Mouse (Mus musculus): ENCODE results near the gene Erbb4. TPM values are rescaled to one million over a fixed set of nuclear protein-coding genes. Genes with fewer than 3 reads are reported as not detected.

Erbb4 gene
- polyA plus RNA-seq, 1 experiment from 2014 or later = 1.3 TPM

DNA sequence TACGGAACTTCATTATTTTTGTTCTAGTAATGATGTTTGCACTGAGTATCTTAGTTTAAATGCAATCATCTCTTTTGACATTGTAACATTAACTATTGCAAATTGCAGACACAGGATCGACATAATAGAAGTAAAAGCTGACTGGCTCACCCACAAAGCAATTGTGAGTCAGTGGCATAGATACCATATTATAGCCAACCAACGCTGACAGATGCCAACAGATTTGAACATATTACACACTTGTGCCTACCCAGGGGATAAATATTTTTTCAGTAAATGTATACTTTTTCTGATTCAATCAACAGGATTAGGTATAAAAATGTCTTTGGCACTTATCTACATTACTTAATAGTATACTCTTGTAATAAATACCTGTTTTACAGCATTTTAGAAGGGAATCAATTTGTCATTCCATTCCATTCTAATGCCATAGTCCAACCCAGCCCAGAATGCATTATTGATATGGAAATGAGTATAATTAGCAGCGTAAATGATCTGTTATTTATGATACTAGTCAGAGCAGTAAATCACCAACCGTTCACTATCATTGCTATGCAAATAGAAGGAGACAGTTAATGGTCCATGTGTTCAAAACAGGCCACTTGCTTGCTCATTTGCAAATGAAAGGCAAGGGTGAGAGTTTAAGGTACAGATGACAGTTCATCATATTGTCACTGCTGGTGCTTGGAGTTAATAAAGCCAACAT, 97.9 kb downstream of the Erbb4 start:
- WGBS = 82% methylated on average over 5 of the region's 5 CpGs
- H3K9me3 ChIP-seq (replicated peaks; ENCODE audit: control insufficient read depth, low read length) = no peaks in the 10 kb centered on the region
- no peaks in the 10 kb centered on the region for H3K4me1 ChIP-seq (ENCODE audit: control insufficient read depth, insufficient read depth, low read length)
- no peak overlapping the region for H3K4me3 ChIP-seq (ENCODE audit: low read depth, low read length)
- no peak overlapping the region for H3K9ac ChIP-seq (replicated peaks; ENCODE audit: low read length)
- no peaks in the 10 kb centered on the region for H3K36me3 ChIP-seq (replicated peaks; ENCODE audit: control insufficient read depth, insufficient read depth, low read depth, low read length)
- no peak overlapping the region for H3K27ac ChIP-seq (replicated peaks; ENCODE audit: low read depth, low read length)
- H3K4me2 ChIP-seq (ENCODE audit: low read depth, low read length) = no peak overlapping the region
- no peak for ATAC-seq (replicated peaks; ENCODE audit: insufficient number of reproducible peaks, low FRiP score, low TSS enrichment, low read depth)
- H3K27me3 ChIP-seq (ENCODE audit: control insufficient read depth, insufficient read depth, low read length) = no peaks in the 10 kb centered on the region
- no peak for DNase-seq (ENCODE audit: low spot score)

DNA sequence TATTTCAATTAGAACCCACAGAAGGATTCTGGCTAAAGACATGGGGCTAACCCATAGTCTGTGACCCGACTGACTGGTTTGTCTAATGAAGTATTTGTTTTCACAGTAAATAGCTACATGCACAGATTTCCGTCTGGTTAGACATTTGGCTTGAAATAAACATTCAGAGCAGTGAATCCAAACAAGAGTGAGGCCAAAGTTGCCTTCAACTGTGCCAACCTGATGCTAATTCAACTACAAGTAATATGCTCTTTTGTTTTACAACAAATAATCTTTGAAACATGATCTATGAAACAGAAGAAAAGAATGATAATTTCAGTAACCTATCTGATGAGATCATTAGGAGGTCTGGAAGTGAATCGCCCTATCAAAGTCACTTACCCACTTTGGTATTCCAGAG, 106.5 kb downstream of the Erbb4 start:
- H3K9me3 ChIP-seq (replicated peaks; ENCODE audit: control insufficient read depth, low read length) = no peaks in the 10 kb centered on the region
- WGBS = 74% methylated on average over 3 of the region's 3 CpGs
- no peak overlapping the region for H3K27ac ChIP-seq (replicated peaks; ENCODE audit: low read depth, low read length)
- H3K9ac ChIP-seq (replicated peaks; ENCODE audit: low read length) = no peak overlapping the region
- no peaks in the 10 kb centered on the region for H3K4me1 ChIP-seq (ENCODE audit: control insufficient read depth, insufficient read depth, low read length)
- H3K36me3 ChIP-seq (replicated peaks; ENCODE audit: control insufficient read depth, insufficient read depth, low read depth, low read length) = no peaks in the 10 kb centered on the region
- ATAC-seq (replicated peaks; ENCODE audit: insufficient number of reproducible peaks, low FRiP score, low TSS enrichment, low read depth) (no peak), DNase-seq (ENCODE audit: low spot score) (no peak)
- H3K27me3 ChIP-seq (ENCODE audit: control insufficient read depth, insufficient read depth, low read length) = no peaks in the 10 kb centered on the region
- no peak overlapping the region for H3K4me3 ChIP-seq (ENCODE audit: low read depth, low read length)
- H3K4me2 ChIP-seq (ENCODE audit: low read depth, low read length) = no peak overlapping the region

DNA sequence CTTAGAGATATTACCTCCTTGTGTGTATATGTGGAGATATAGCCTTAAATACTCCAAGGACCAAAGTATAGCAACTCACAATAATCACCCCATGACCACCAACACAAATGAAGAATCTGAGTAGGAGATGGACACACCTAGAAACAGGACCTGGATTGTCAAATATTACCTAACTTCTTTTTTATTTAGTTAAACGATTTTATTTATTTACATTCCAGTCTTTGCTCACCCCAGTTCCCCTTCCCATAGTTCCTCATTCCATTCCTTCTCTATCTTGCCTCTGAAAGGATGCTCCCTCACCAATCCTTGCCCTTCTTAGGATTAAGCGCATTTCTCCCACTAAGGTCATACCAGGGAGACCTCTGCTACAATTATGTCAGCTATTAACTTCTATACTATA, 128.6 kb downstream of the Erbb4 start:
- Histone ChIP-seq H3K4me3 (ENCODE audit: low read depth, low read length) (no peak overlapping the region), H3K36me3 (replicated peaks; ENCODE audit: control insufficient read depth, insufficient read depth, low read depth, low read length) (no peaks in the 10 kb centered on the region), H3K9me3 (replicated peaks; ENCODE audit: control insufficient read depth, low read length) (no peaks in the 10 kb centered on the region), H3K27me3 (ENCODE audit: control insufficient read depth, insufficient read depth, low read length) (no peaks in the 10 kb centered on the region), H3K9ac (replicated peaks; ENCODE audit: low read length) (no peak overlapping the region), H3K4me1 (ENCODE audit: control insufficient read depth, insufficient read depth, low read length) (no peaks in the 10 kb centered on the region), H3K4me2 (ENCODE audit: low read depth, low read length) (no peak overlapping the region), H3K27ac (replicated peaks; ENCODE audit: low read depth, low read length) (no peak overlapping the region)
- 76% methylated on average over 2 of the region's 2 CpGs for WGBS
- ATAC-seq (replicated peaks; ENCODE audit: insufficient number of reproducible peaks, low FRiP score, low TSS enrichment, low read depth) (no peak), DNase-seq (ENCODE audit: low spot score) (no peak)

DNA sequence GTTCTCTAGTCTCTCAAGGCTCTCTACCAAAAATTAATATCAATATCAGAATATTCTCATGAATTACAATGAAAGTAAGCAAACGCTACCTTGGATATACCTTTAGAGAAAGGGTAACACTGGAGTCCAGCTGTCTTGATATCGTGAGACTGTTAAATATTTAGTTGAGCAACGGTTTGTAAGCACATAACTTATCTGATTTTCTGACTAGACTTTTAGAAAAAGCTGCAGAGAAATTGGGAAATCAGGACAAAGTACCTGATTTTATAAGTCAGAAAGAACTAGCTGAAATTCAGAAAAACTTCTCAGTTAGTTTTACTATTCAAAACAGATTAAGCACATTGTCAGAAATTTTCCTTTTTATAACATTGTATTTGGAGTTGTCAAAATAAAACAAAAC, 129.3 kb downstream of the Erbb4 start:
- H3K9ac ChIP-seq (replicated peaks; ENCODE audit: low read length) = no peak overlapping the region
- no peak overlapping the region for H3K27ac ChIP-seq (replicated peaks; ENCODE audit: low read depth, low read length)
- no peaks in the 10 kb centered on the region for H3K27me3 ChIP-seq (ENCODE audit: control insufficient read depth, insufficient read depth, low read length)
- no peak overlapping the region for H3K4me2 ChIP-seq (ENCODE audit: low read depth, low read length)
- WGBS = 86% methylated on average over 3 of the region's 3 CpGs
- no peak for ATAC-seq (replicated peaks; ENCODE audit: insufficient number of reproducible peaks, low FRiP score, low TSS enrichment, low read depth)
- H3K4me3 ChIP-seq (ENCODE audit: low read depth, low read length) = no peak overlapping the region
- no peaks in the 10 kb centered on the region for H3K4me1 ChIP-seq (ENCODE audit: control insufficient read depth, insufficient read depth, low read length)
- DNase-seq (ENCODE audit: low spot score) = no peak
- no peaks in the 10 kb centered on the region for H3K9me3 ChIP-seq (replicated peaks; ENCODE audit: control insufficient read depth, low read length)
- no peaks in the 10 kb centered on the region for H3K36me3 ChIP-seq (replicated peaks; ENCODE audit: control insufficient read depth, insufficient read depth, low read depth, low read length)

DNA sequence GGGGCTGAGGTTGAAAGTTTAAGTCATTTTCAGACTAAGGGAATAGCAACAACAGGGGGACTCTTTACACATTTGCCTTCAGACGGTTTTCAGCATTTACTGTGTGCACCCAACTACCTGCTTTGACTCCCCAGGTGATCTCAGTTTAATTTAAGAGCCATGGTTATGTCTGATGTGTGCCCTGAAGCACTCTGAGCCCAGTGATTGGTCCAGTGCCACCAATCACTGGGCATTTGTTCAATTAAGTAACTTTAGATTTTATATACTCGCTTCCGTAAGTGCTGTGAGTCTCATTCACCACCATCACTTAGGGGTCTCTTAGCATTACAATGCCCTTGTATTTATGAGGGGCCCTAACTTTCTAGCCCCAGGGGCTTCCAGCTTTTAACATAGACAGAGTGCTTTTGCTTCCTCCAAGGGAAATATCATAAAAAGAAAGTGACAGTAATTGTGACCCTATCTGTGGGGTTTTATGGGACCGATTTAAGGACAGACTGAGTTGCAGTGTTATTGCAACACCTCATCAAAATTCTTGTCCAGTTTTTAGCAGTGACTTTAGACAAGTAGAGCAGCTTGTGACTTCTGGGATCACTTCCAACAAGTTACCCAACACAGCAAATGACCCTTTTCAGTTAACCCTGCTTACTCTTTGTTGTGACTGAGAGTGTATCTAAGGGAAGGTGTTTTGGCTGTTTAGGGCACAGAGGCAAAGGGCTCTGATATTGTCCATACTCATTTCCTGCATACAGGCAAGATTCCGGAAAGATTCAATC, 134.3 kb downstream of the Erbb4 start:
- Histone ChIP-seq H3K9ac (replicated peaks; ENCODE audit: low read length) (no peak overlapping the region), H3K27me3 (ENCODE audit: control insufficient read depth, insufficient read depth, low read length) (no peaks in the 10 kb centered on the region), H3K27ac (replicated peaks; ENCODE audit: low read depth, low read length) (no peak overlapping the region), H3K9me3 (replicated peaks; ENCODE audit: control insufficient read depth, low read length) (no peaks in the 10 kb centered on the region), H3K4me2 (ENCODE audit: low read depth, low read length) (no peak overlapping the region), H3K36me3 (replicated peaks; ENCODE audit: control insufficient read depth, insufficient read depth, low read depth, low read length) (no peaks in the 10 kb centered on the region), H3K4me1 (ENCODE audit: control insufficient read depth, insufficient read depth, low read length) (no peaks in the 10 kb centered on the region), H3K4me3 (ENCODE audit: low read depth, low read length) (no peak overlapping the region)
- ATAC-seq (replicated peaks; ENCODE audit: insufficient number of reproducible peaks, low FRiP score, low TSS enrichment, low read depth) (no peak), DNase-seq (ENCODE audit: low spot score) (no peak)
- 69% methylated on average over 5 of the region's 5 CpGs for WGBS

DNA sequence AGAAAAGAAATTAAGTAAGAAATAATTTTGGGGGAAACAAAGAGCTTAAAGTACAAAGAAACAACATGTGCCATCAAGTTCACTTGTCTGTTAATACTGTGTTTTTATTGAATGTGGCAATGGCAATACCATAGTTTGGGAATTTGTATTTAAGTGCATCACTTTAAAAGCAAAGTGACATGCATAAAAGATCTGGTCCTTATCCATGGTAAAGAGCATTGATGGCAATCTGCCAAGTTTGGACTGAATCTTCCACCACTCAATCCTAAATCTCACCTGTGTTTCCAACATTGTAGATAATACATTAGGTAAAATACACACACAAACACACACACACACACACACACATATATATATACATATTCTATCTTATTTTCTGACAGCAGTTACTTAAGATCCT, 143.7 kb downstream of the Erbb4 start:
- DNase-seq (ENCODE audit: low spot score) (no peak), ATAC-seq (replicated peaks; ENCODE audit: insufficient number of reproducible peaks, low FRiP score, low TSS enrichment, low read depth) (no peak)
- Histone ChIP-seq H3K4me3 (ENCODE audit: low read depth, low read length) (no peak overlapping the region), H3K27me3 (ENCODE audit: control insufficient read depth, insufficient read depth, low read length) (no peaks in the 10 kb centered on the region), H3K27ac (replicated peaks; ENCODE audit: low read depth, low read length) (no peak overlapping the region), H3K9ac (replicated peaks; ENCODE audit: low read length) (no peak overlapping the region), H3K9me3 (replicated peaks; ENCODE audit: control insufficient read depth, low read length) (no peaks in the 10 kb centered on the region), H3K36me3 (replicated peaks; ENCODE audit: control insufficient read depth, insufficient read depth, low read depth, low read length) (no peaks in the 10 kb centered on the region), H3K4me2 (ENCODE audit: low read depth, low read length) (no peak overlapping the region), H3K4me1 (ENCODE audit: control insufficient read depth, insufficient read depth, low read length) (no peaks in the 10 kb centered on the region)

DNA sequence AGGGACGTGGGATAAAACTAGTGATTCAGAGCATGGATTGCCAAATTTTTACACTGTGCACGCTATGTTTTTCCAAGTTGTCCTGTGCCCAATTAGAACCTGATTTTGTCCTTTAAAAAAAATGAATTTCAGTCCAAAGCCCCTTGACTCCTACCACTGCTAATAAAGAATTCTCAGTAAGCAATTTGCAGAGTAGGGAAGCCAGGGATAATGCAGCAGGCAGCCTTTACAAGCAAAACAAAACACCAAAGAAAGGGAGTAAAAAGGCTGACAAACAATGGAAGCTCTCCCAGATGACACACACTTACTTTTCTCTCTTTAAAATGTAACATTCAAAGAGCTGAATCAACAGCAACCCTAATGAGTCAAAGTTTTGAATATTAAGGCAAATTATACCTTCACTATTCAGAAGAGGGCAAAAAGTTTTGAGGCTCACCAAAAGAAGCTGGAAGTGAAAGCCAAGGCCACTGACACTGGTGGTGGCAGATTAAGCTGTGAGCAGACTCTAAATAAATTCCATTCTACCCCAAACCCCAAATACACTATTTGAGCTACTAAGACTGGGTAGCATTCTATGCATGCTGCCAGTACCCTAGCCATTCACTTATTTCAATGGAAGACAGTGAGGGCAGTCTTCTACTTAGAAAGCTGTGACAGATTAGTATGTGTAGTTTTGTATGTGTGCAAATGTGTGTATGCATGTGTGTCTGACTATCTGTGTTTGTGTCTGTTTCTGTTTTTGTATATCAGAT, 146.3 kb downstream of the Erbb4 start:
- Histone ChIP-seq H3K4me2 (ENCODE audit: low read depth, low read length) (no peak overlapping the region), H3K9ac (replicated peaks; ENCODE audit: low read length) (no peak overlapping the region), H3K27ac (replicated peaks; ENCODE audit: low read depth, low read length) (no peak overlapping the region), H3K36me3 (replicated peaks; ENCODE audit: control insufficient read depth, insufficient read depth, low read depth, low read length) (no peaks in the 10 kb centered on the region), H3K9me3 (replicated peaks; ENCODE audit: control insufficient read depth, low read length) (no peaks in the 10 kb centered on the region), H3K4me1 (ENCODE audit: control insufficient read depth, insufficient read depth, low read length) (no peaks in the 10 kb centered on the region), H3K27me3 (ENCODE audit: control insufficient read depth, insufficient read depth, low read length) (no peaks in the 10 kb centered on the region), H3K4me3 (ENCODE audit: low read depth, low read length) (no peak overlapping the region)
- ATAC-seq (replicated peaks; ENCODE audit: insufficient number of reproducible peaks, low FRiP score, low TSS enrichment, low read depth) (no peak), DNase-seq (ENCODE audit: low spot score) (no peak)
- 54% methylated on average over 2 of the region's 2 CpGs for WGBS
